Mouse (Mus musculus) hindbrain, embryonic 12.5 days (tissue): ENCODE results near the gene E130218I03Rik. TPM values are rescaled to one million over a fixed set of nuclear protein-coding genes. Genes with fewer than 3 reads are reported as not detected.
A peak's percentile ranks its signal among the peaks of the same experiment; 100 is the strongest.
"Not testable (repeated sequence)": the region's sequence is repeated elsewhere in the genome, so short reads cannot be mapped to it uniquely, and the experiment has no call there.

ENCODE experiments used
- ATAC-seq: fragments of 200-750 bp; cut with Nextera tagmentation; 2 replicates; pipeline ENCODE4 v1.8.0; 2017; ENCODE audit warnings: moderate TSS enrichment; ENCODE audit not compliant: low FRiP score
- H3K27ac ChIP-seq: fragments of 300-500 bp; sonication (generic); 2 replicates; pipeline ENCODE4 v1.5.1; 2016; ENCODE audit warnings: mild to moderate bottlenecking
- H3K27me3 ChIP-seq: fragments of 300-500 bp; sonication (generic); 2 replicates; pipeline ENCODE4 v1.6.1; 2016; ENCODE audit warnings: mild to moderate bottlenecking
- H3K36me3 ChIP-seq: fragments of 300-500 bp; sonication (generic); 2 replicates; pipeline ENCODE4 v1.6.1; 2016; ENCODE audit warnings: mild to moderate bottlenecking
- H3K4me1 ChIP-seq: fragments of 300-500 bp; sonication (generic); 2 replicates; pipeline ENCODE4 v1.6.1; 2016
- H3K4me2 ChIP-seq: fragments of 300-500 bp; sonication (generic); replicated peaks from 2 replicates; pipeline ENCODE4 v1.6.1; 2016; ENCODE audit warnings: mild to moderate bottlenecking
- H3K4me3 ChIP-seq: fragments of 300-500 bp; sonication (generic); 2 replicates; pipeline ENCODE4 v1.5.1; 2016; ENCODE audit warnings: mild to moderate bottlenecking
- H3K9ac ChIP-seq: fragments of 300-500 bp; sonication (generic); 2 replicates; pipeline ENCODE4 v1.6.1; 2016; ENCODE audit warnings: mild to moderate bottlenecking, moderate library complexity
- H3K9me3 ChIP-seq: fragments of 300-500 bp; sonication (generic); replicated peaks from 2 replicates; pipeline ENCODE4 v1.6.1; 2016; ENCODE audit warnings: mild to moderate bottlenecking
- WGBS: fragments of 180-500 bp; shearing (Covaris S2); methylation state at CpG from one replicate; pipeline ENCODE4 v1.1.7; 2016; 5-methylcytosine and 5-hydroxymethylcytosine counted together
- polyA plus RNA-seq: library from polyadenylated mRNA; unstranded; fragments of >200 nt; fragmentation: Nextera tagmentation; extraction: Ambion mirVana; gene quantifications from 2 replicates; pipeline ENCODE4 v1.2.1, GENCODE M21; 2016

Gene E130218I03Rik
- polyA plus RNA-seq, 1 experiment from 2014 or later: 0.31 TPM

- H3K4me2 ChIP-seq: peak within 1 kb of the TSS; percentile 89
- H3K36me3 ChIP-seq: no peaks in the 10 kb centered on the region
- H3K4me1 ChIP-seq: peaks cover 79% of the 10 kb centered on the region
- H3K9ac ChIP-seq: peak within 1 kb of the TSS; percentile 29; the same call in 1 of the 2 replicates
- H3K27ac ChIP-seq: no peak within 1 kb of the TSS
- WGBS: under 1% methylated on average over 13 of the region's 13 CpGs
- no peak for ATAC-seq
- H3K4me3 ChIP-seq: peak within 1 kb of the TSS; percentile 56
- peaks cover 74% of the 10 kb centered on the region for H3K27me3 ChIP-seq
- H3K9me3 ChIP-seq: no peaks in the 10 kb centered on the region
These were observed 10.4 kb downstream of the E130218I03Rik start, which contains the start of gene Grrp1 for GRCm38 (mm10) chr4:134253722-134254324. Gene Grrp1, minus strand, starts transcription at chr4:134254106.

- H3K4me2 ChIP-seq: no peak overlapping the region
- no peak overlapping the region for H3K4me3 ChIP-seq
- H3K9ac ChIP-seq: no peak overlapping the region
- H3K27me3 ChIP-seq: peaks cover 64% of the 10 kb centered on the region
- no peak for ATAC-seq
- 21% methylated on average over 3 of the region's 3 CpGs for WGBS
- H3K9me3 ChIP-seq: no peaks in the 10 kb centered on the region
- no peak overlapping the region for H3K27ac ChIP-seq
- peaks cover 74% of the 10 kb centered on the region for H3K4me1 ChIP-seq
- H3K36me3 ChIP-seq: no peaks in the 10 kb centered on the region
These were observed 11.4 kb downstream of the E130218I03Rik start for GRCm38 (mm10) chr4:134254835-134255234.

- H3K4me2 ChIP-seq: no peak overlapping the region
- H3K9ac ChIP-seq: no peak overlapping the region
- no peak overlapping the region for H3K4me3 ChIP-seq
- WGBS: 15% methylated on average over 4 of the region's 4 CpGs
- no peak overlapping the region for H3K27ac ChIP-seq
- H3K4me1 ChIP-seq: peaks cover 64% of the 10 kb centered on the region
- ATAC-seq: no peak
- no peaks in the 10 kb centered on the region for H3K9me3 ChIP-seq
- H3K36me3 ChIP-seq: no peaks in the 10 kb centered on the region
- peaks cover 54% of the 10 kb centered on the region for H3K27me3 ChIP-seq
These were observed 12.4 kb downstream of the E130218I03Rik start for GRCm38 (mm10) chr4:134255854-134256253.

GRCm38 (mm10) chr4:134256407-134257197, 13.1 kb downstream of the E130218I03Rik start:
- H3K9me3 ChIP-seq: no peaks in the 10 kb centered on the region
- H3K27me3 ChIP-seq: peaks cover 46% of the 10 kb centered on the region
- ATAC-seq: no peak
- 0 out of 2 replicates have a peak overlapping the region, but pooled peaks have one; percentile 20 for H3K9ac ChIP-seq
- H3K36me3 ChIP-seq: no peaks in the 10 kb centered on the region
- H3K4me3 ChIP-seq: no peak overlapping the region
- peaks cover 57% of the 10 kb centered on the region for H3K4me1 ChIP-seq
- peak overlapping the region; percentile 21; the same call in 1 of the 2 replicates for H3K4me2 ChIP-seq
- H3K27ac ChIP-seq: no peak overlapping the region; the same call in 1 of the 2 replicates
- 4% methylated on average over 19 of the region's 19 CpGs for whole genome bisulfite sequencing

GRCm38 (mm10) chr4:134257198-134258009, 13.9 kb downstream of the E130218I03Rik start:
- peaks cover 38% of the 10 kb centered on the region for H3K27me3 ChIP-seq
- H3K4me2 ChIP-seq: no peak overlapping the region
- no peak overlapping the region for H3K9ac ChIP-seq
- H3K36me3 ChIP-seq: no peaks in the 10 kb centered on the region
- H3K4me3 ChIP-seq: no peak overlapping the region
- 6% methylated on average over 11 of the region's 11 CpGs for WGBS
- no peak for ATAC-seq
- H3K9me3 ChIP-seq: no peaks in the 10 kb centered on the region
- H3K4me1 ChIP-seq: peaks cover 49% of the 10 kb centered on the region
- no peak overlapping the region for H3K27ac ChIP-seq

- Histone ChIP-seq H3K4me2 (no peak overlapping the region), H3K9me3 (no peaks in the 10 kb centered on the region), H3K27ac (no peak overlapping the region), H3K4me1 (peaks cover 39% of the 10 kb centered on the region), H3K9ac (no peak overlapping the region), H3K4me3 (no peak overlapping the region), H3K36me3 (no peaks in the 10 kb centered on the region), H3K27me3 (peaks cover 29% of the 10 kb centered on the region)
- no peak for ATAC-seq
- WGBS: 69% methylated on average over 11 of the region's 11 CpGs
These were observed 14.9 kb downstream of the E130218I03Rik start for GRCm38 (mm10) chr4:134258354-134258753.

- Histone ChIP-seq H3K9ac (no peak overlapping the region), H3K36me3 (no peaks in the 10 kb centered on the region), H3K4me1 (no peaks in the 10 kb centered on the region), H3K4me3 (no peak overlapping the region), H3K27ac (no peak overlapping the region), H3K9me3 (no peaks in the 10 kb centered on the region), H3K4me2 (no peak overlapping the region), H3K27me3 (no peaks in the 10 kb centered on the region)
- 42% methylated on average over 6 of the region's 6 CpGs for WGBS
- ATAC-seq: no peak
These were observed 19.7 kb downstream of the E130218I03Rik start for GRCm38 (mm10) chr4:134263191-134263590.

- Histone ChIP-seq H3K27me3 (no peaks in the 10 kb centered on the region), H3K4me3 (no peak overlapping the region), H3K36me3 (no peaks in the 10 kb centered on the region), H3K9me3 (no peaks in the 10 kb centered on the region), H3K4me1 (no peaks in the 10 kb centered on the region), H3K27ac (no peak overlapping the region), H3K4me2 (no peak overlapping the region), H3K9ac (no peak overlapping the region)
- ATAC-seq: no peak
- WGBS: 62% methylated on average over 9 of the region's 9 CpGs
These were observed 22.6 kb downstream of the E130218I03Rik start for GRCm38 (mm10) chr4:134265860-134266585.

- 88% methylated on average over 19 of the region's 19 CpGs for WGBS
- Histone ChIP-seq H3K27me3 (no peaks in the 10 kb centered on the region), H3K36me3 (no peaks in the 10 kb centered on the region), H3K9me3 (no peaks in the 10 kb centered on the region), H3K9ac (no peak overlapping the region), H3K27ac (no peak overlapping the region), H3K4me1 (no peaks in the 10 kb centered on the region), H3K4me2 (no peak overlapping the region), H3K4me3 (no peak overlapping the region)
- no peak for ATAC-seq
These were observed 24.7 kb downstream of the E130218I03Rik start for GRCm38 (mm10) chr4:134268102-134268655.

- not testable (repeated sequence) for H3K27ac ChIP-seq, ATAC-seq, H3K36me3 ChIP-seq, H3K4me1 ChIP-seq, H3K9ac ChIP-seq, H3K4me2 ChIP-seq, H3K9me3 ChIP-seq, H3K27me3 ChIP-seq, H3K4me3 ChIP-seq
These were observed 26.2 kb downstream of the E130218I03Rik start for GRCm38 (mm10) chr4:134269622-134270021.

GRCm38 (mm10) chr4:134271979-134272378, 28.5 kb downstream of the E130218I03Rik start:
- Histone ChIP-seq H3K4me1 (no peaks in the 10 kb centered on the region), H3K27me3 (no peaks in the 10 kb centered on the region), H3K4me2 (no peak overlapping the region), H3K27ac (no peak overlapping the region), H3K9ac (no peak overlapping the region), H3K36me3 (peaks cover 11% of the 10 kb centered on the region), H3K4me3 (no peak overlapping the region), H3K9me3 (no peaks in the 10 kb centered on the region)
- no peak for ATAC-seq
- 80% methylated on average over 7 of the region's 7 CpGs for WGBS
